ENCODE assay signal across 28 mouse cellular contexts in the genomic region with DNA sequence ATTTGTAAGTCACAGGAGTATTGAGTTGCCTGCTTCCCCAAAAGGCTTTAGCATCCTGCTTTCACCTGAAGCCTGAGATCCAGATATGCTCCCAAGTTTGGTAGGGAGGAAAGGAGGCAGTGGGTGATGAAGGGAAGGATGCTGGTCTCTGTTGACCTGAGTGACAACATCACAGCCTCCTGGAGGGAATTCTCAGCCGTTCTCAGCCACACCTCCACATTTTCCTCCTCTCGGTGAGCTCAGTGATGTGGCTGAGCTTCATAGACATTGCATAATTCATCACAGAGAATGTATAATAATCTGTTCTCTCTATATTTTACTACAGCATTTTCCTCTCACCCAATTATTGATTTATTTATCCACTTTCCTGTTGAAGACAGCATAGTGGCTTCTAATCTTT.
"Had no signal": no experiment of that assay in that cellular context is flagged by ENCODE, and none has a peak within 500 bp of the region (broad histone marks: within the 10 kb centered on the region; RNA-seq: fewer than 3 reads in every experiment).

No protein-coding gene starts in this region.

- DNase-seq: gastrocnemius, adult 2 months; gastrocnemius, postnatal 10 days; gastrocnemius, postnatal 25 days; heart, adult 2 months; heart, postnatal 10 days; heart, postnatal 4 days; kidney, adult 18-20 months; kidney, adult 9 months; kidney, postnatal 14 days; kidney, postnatal 36 days; layer of hippocampus, adult 9-11 months; layer of hippocampus, postnatal 36 days; left cerebral cortex, postnatal 4 days; liver, embryonic 13.5 days had no signal

- H3K27ac ChIP-seq: gastrocnemius, adult 2 months; heart, adult 2 months; heart, embryonic 10.5 days; hindbrain, embryonic 10.5 days; hindbrain, embryonic 12.5 days; hindbrain, embryonic 14.5 days; intestine, embryonic 15.5 days; kidney, embryonic 15.5 days; kidney, postnatal 0 days; limb, embryonic 13.5 days; limb, embryonic 15.5 days; liver, embryonic 13.5 days; liver, embryonic 15.5 days had no signal

- H3K4me3 ChIP-seq: gastrocnemius, adult 2 months; heart, adult 2 months; heart, embryonic 10.5 days; heart, embryonic 12.5 days; hindbrain, embryonic 10.5 days; hindbrain, embryonic 12.5 days; intestine, embryonic 15.5 days; kidney, embryonic 15.5 days; limb, embryonic 13.5 days; limb, embryonic 15.5 days; liver, embryonic 13.5 days; liver, embryonic 15.5 days had no signal

- ATAC-seq: hindbrain, embryonic 16.5 days; inflammation-experienced regulatory T-cells, adult 6 months; intestine, embryonic 15.5 days; intestine, postnatal 0 days had no signal
